Mouse (Mus musculus): ENCODE measurements around the gene Hemk1. TPM values are rescaled to one million over a fixed set of nuclear protein-coding genes. Genes with fewer than 3 reads are reported as not detected.

The Hemk1 gene
- polyA plus RNA-seq, 1 experiment = 17.7 TPM

- no peak overlapping the region for H3K4me3 ChIP-seq
- TF ChIP-seq REST (IDR thresholded peaks at IDR 0.05; ENCODE audit: insufficient read depth, insufficient read length) (peak; percentile 87), TCF12 (IDR thresholded peaks at IDR 0.05; ENCODE audit: insufficient read depth, poor library complexity, severe bottlenecking) (no peak), USF1 (IDR thresholded peaks at IDR 0.05; ENCODE audit: low read depth) (no peak)
- H3ac ChIP-seq (ENCODE audit: control insufficient read depth, insufficient read length) = no peak overlapping the region
- peaks cover 49% of the 10 kb centered on the region for H3K27me3 ChIP-seq (ENCODE audit: control insufficient read depth, insufficient read depth, insufficient read length)
- no peak overlapping the region for H3K4me2 ChIP-seq (ENCODE audit: low read depth)
- H3K36me3 ChIP-seq (ENCODE audit: control insufficient read depth, insufficient read depth) = no peaks in the 10 kb centered on the region
- no peaks in the 10 kb centered on the region for H3K79me2 ChIP-seq (ENCODE audit: control insufficient read depth, insufficient read depth)
These were observed 43.6 kb upstream of the Hemk1 start for GRCm38 (mm10) chr9:107381723-107382122.

GRCm38 (mm10) chr9:107377961-107378512 lies 39.9 kb upstream of the Hemk1 start:
- no peak overlapping the region for H3K4me3 ChIP-seq
- peaks cover 47% of the 10 kb centered on the region for H3K27me3 ChIP-seq (ENCODE audit: control insufficient read depth, insufficient read depth, insufficient read length)
- H3ac ChIP-seq (ENCODE audit: control insufficient read depth, insufficient read length) = no peak overlapping the region
- H3K4me2 ChIP-seq (ENCODE audit: low read depth) = no peak overlapping the region
- H3K36me3 ChIP-seq (ENCODE audit: control insufficient read depth, insufficient read depth) = no peaks in the 10 kb centered on the region
- TF ChIP-seq E2F4 (IDR thresholded peaks at IDR 0.05; ENCODE audit: insufficient read depth) (no peak), SRF (IDR thresholded peaks at IDR 0.05; ENCODE audit: control insufficient read depth, insufficient read length, low read depth) (no peak), POLR2A (IDR thresholded peaks at IDR 0.05; ENCODE audit: insufficient read length, low read depth) (no peak), TCF12 (IDR thresholded peaks at IDR 0.05; ENCODE audit: insufficient read depth, poor library complexity, severe bottlenecking) (no peak), CEBPB (IDR thresholded peaks at IDR 0.05; ENCODE audit: insufficient read depth, poor library complexity, severe bottlenecking) (no peak), USF1 (IDR thresholded peaks at IDR 0.05; ENCODE audit: low read depth) (no peak), MYOD1 (IDR thresholded peaks at IDR 0.05; ENCODE audit: control insufficient read depth in 1 of 3, insufficient read length in 2 of 3, low read depth in 2 of 3) (no peak), MYOG (IDR thresholded peaks at IDR 0.05; ENCODE audit: control insufficient read depth in 1 of 3, insufficient read depth in 1 of 3, insufficient read length in 2 of 3, low read depth in 2 of 3) (no peak), MAX (IDR thresholded peaks at IDR 0.05; ENCODE audit: low read depth) (no peak), TCF3 (IDR thresholded peaks at IDR 0.05; ENCODE audit: insufficient read length, low read depth) (no peak), REST (IDR thresholded peaks at IDR 0.05; ENCODE audit: insufficient read depth, insufficient read length) (no peak), POLR2AphosphoS2 (IDR thresholded peaks at IDR 0.05; ENCODE audit: insufficient read length, low read depth) (no peak)
- no peaks in the 10 kb centered on the region for H3K79me2 ChIP-seq (ENCODE audit: control insufficient read depth, insufficient read depth)

GRCm38 (mm10) chr9:107375451-107375850 lies 37.3 kb upstream of the Hemk1 start:
- no peaks in the 10 kb centered on the region for H3K79me2 ChIP-seq (ENCODE audit: control insufficient read depth, insufficient read depth)
- no peak overlapping the region for H3K4me3 ChIP-seq
- no peak overlapping the region for H3ac ChIP-seq (ENCODE audit: control insufficient read depth, insufficient read length)
- no peak for TF ChIP-seq REST (IDR thresholded peaks at IDR 0.05; ENCODE audit: insufficient read depth, insufficient read length)
- TF ChIP-seq MYOG (IDR thresholded peaks at IDR 0.05; ENCODE audit: control insufficient read depth in 1 of 3, insufficient read depth in 1 of 3, insufficient read length in 2 of 3, low read depth in 2 of 3) = no peak
- TF ChIP-seq MAX (IDR thresholded peaks at IDR 0.05; ENCODE audit: low read depth) = no peak
- TF ChIP-seq CEBPB (IDR thresholded peaks at IDR 0.05; ENCODE audit: insufficient read depth, poor library complexity, severe bottlenecking) = no peak
- no peak for TF ChIP-seq SRF (IDR thresholded peaks at IDR 0.05; ENCODE audit: control insufficient read depth, insufficient read length, low read depth)
- no peak for TF ChIP-seq MYOD1 (IDR thresholded peaks at IDR 0.05; ENCODE audit: control insufficient read depth in 1 of 3, insufficient read length in 2 of 3, low read depth in 2 of 3)
- TF ChIP-seq E2F4 (IDR thresholded peaks at IDR 0.05; ENCODE audit: insufficient read depth) = no peak
- TF ChIP-seq POLR2A (IDR thresholded peaks at IDR 0.05; ENCODE audit: insufficient read length, low read depth) = no peak
- no peak for TF ChIP-seq USF1 (IDR thresholded peaks at IDR 0.05; ENCODE audit: low read depth)
- no peak for TF ChIP-seq TCF3 (IDR thresholded peaks at IDR 0.05; ENCODE audit: insufficient read length, low read depth)
- TF ChIP-seq TCF12 (IDR thresholded peaks at IDR 0.05; ENCODE audit: insufficient read depth, poor library complexity, severe bottlenecking) = no peak
- no peak for TF ChIP-seq POLR2AphosphoS2 (IDR thresholded peaks at IDR 0.05; ENCODE audit: insufficient read length, low read depth)
- H3K4me2 ChIP-seq (ENCODE audit: low read depth) = no peak overlapping the region
- peaks cover 55% of the 10 kb centered on the region for H3K27me3 ChIP-seq (ENCODE audit: control insufficient read depth, insufficient read depth, insufficient read length)
- no peaks in the 10 kb centered on the region for H3K36me3 ChIP-seq (ENCODE audit: control insufficient read depth, insufficient read depth)

- H3K79me2 ChIP-seq (ENCODE audit: control insufficient read depth, insufficient read depth) = no peaks in the 10 kb centered on the region
- no peak overlapping the region for H3ac ChIP-seq (ENCODE audit: control insufficient read depth, insufficient read length)
- no peak overlapping the region for H3K4me2 ChIP-seq (ENCODE audit: low read depth)
- no peak overlapping the region for H3K4me3 ChIP-seq
- H3K27me3 ChIP-seq (ENCODE audit: control insufficient read depth, insufficient read depth, insufficient read length) = peaks cover 61% of the 10 kb centered on the region
- TF ChIP-seq USF1 (IDR thresholded peaks at IDR 0.05; ENCODE audit: low read depth) (no peak), MYOD1 (IDR thresholded peaks at IDR 0.05; ENCODE audit: control insufficient read depth in 1 of 3, insufficient read length in 2 of 3, low read depth in 2 of 3) (no peak), POLR2AphosphoS2 (IDR thresholded peaks at IDR 0.05; ENCODE audit: insufficient read length, low read depth) (no peak), POLR2A (IDR thresholded peaks at IDR 0.05; ENCODE audit: insufficient read length, low read depth) (no peak), TCF3 (IDR thresholded peaks at IDR 0.05; ENCODE audit: insufficient read length, low read depth) (no peak), REST (IDR thresholded peaks at IDR 0.05; ENCODE audit: insufficient read depth, insufficient read length) (no peak), TCF12 (IDR thresholded peaks at IDR 0.05; ENCODE audit: insufficient read depth, poor library complexity, severe bottlenecking) (no peak), MAX (IDR thresholded peaks at IDR 0.05; ENCODE audit: low read depth) (no peak), SRF (IDR thresholded peaks at IDR 0.05; ENCODE audit: control insufficient read depth, insufficient read length, low read depth) (no peak), CEBPB (IDR thresholded peaks at IDR 0.05; ENCODE audit: insufficient read depth, poor library complexity, severe bottlenecking) (no peak), E2F4 (IDR thresholded peaks at IDR 0.05; ENCODE audit: insufficient read depth) (no peak), MYOG (IDR thresholded peaks at IDR 0.05; ENCODE audit: control insufficient read depth in 1 of 3, insufficient read depth in 1 of 3, insufficient read length in 2 of 3, low read depth in 2 of 3) (no peak)
- H3K36me3 ChIP-seq (ENCODE audit: control insufficient read depth, insufficient read depth) = no peaks in the 10 kb centered on the region
These were observed 36.5 kb upstream of the Hemk1 start for GRCm38 (mm10) chr9:107374623-107375022.

- Histone ChIP-seq H3K4me3 (no peak overlapping the region), H3ac (ENCODE audit: control insufficient read depth, insufficient read length) (no peak overlapping the region), H3K79me2 (ENCODE audit: control insufficient read depth, insufficient read depth) (no peaks in the 10 kb centered on the region), H3K4me2 (ENCODE audit: low read depth) (no peak overlapping the region), H3K27me3 (ENCODE audit: control insufficient read depth, insufficient read depth, insufficient read length) (peaks cover 49% of the 10 kb centered on the region), H3K36me3 (ENCODE audit: control insufficient read depth, insufficient read depth) (no peaks in the 10 kb centered on the region)
- TF ChIP-seq POLR2A (IDR thresholded peaks at IDR 0.05; ENCODE audit: insufficient read length, low read depth) (no peak), REST (IDR thresholded peaks at IDR 0.05; ENCODE audit: insufficient read depth, insufficient read length) (no peak), MYOD1 (IDR thresholded peaks at IDR 0.05; ENCODE audit: control insufficient read depth in 1 of 3, insufficient read length in 2 of 3, low read depth in 2 of 3) (no peak), MYOG (IDR thresholded peaks at IDR 0.05; ENCODE audit: control insufficient read depth in 1 of 3, insufficient read depth in 1 of 3, insufficient read length in 2 of 3, low read depth in 2 of 3) (no peak), USF1 (IDR thresholded peaks at IDR 0.05; ENCODE audit: low read depth) (no peak), E2F4 (IDR thresholded peaks at IDR 0.05; ENCODE audit: insufficient read depth) (no peak), POLR2AphosphoS2 (IDR thresholded peaks at IDR 0.05; ENCODE audit: insufficient read length, low read depth) (no peak), TCF3 (IDR thresholded peaks at IDR 0.05; ENCODE audit: insufficient read length, low read depth) (no peak), MAX (IDR thresholded peaks at IDR 0.05; ENCODE audit: low read depth) (no peak), SRF (IDR thresholded peaks at IDR 0.05; ENCODE audit: control insufficient read depth, insufficient read length, low read depth) (no peak), CEBPB (IDR thresholded peaks at IDR 0.05; ENCODE audit: insufficient read depth, poor library complexity, severe bottlenecking) (no peak), TCF12 (IDR thresholded peaks at IDR 0.05; ENCODE audit: insufficient read depth, poor library complexity, severe bottlenecking) (no peak)
These were observed 34.3 kb upstream of the Hemk1 start for GRCm38 (mm10) chr9:107372441-107372840.
